Mouse (Mus musculus) bone marrow, adult 2 months (tissue): ENCODE data around the gene Rreb1. TPM values are rescaled to one million over a fixed set of nuclear protein-coding genes. Genes with fewer than 3 reads are reported as not detected.

Experiments used
- H3K27ac ChIP-seq: fragments of 200-500 bp; 2 replicates; pipeline ENCODE4 v1.5.1; 2012; ENCODE audit warnings: low read depth, mild to moderate bottlenecking, control low read depth, inconsistent platforms, low read length; ENCODE audit not compliant: control insufficient read depth, poor library complexity, insufficient read depth
- H3K4me1 ChIP-seq: fragments of 200-500 bp; 2 replicates; pipeline ENCODE4 v1.6.1; 2011; ENCODE audit warnings: low read length; ENCODE audit not compliant: control insufficient read depth, insufficient read depth
- H3K4me3 ChIP-seq: fragments of 200-500 bp; replicated peaks from 2 replicates; pipeline ENCODE3; 2011; ENCODE audit warnings: mild to moderate bottlenecking, low read depth, low read length, control low read depth; ENCODE audit not compliant: control insufficient read depth
- CTCF ChIP-seq: fragments of 200-500 bp; IDR thresholded peaks from 2 replicates; pipeline ENCODE4 v1.5.1; 2011; ENCODE audit warnings: low read length, control low read depth; ENCODE audit not compliant: control insufficient read depth, insufficient read depth
- POLR2A ChIP-seq: fragments of 200-500 bp; IDR thresholded peaks from 2 replicates; pipeline ENCODE4 v1.6.1; 2011; ENCODE audit warnings: low read depth, mild to moderate bottlenecking, control low read depth, low read length, borderline replicate concordance; ENCODE audit not compliant: control insufficient read depth
- WGBS: fragments of 180-500 bp; shearing (Covaris S2); methylation state at CpG from one replicate; pipeline ENCODE4 v1.1.7; 2018; 5-methylcytosine and 5-hydroxymethylcytosine counted together
- polyA plus RNA-seq: library from polyadenylated mRNA; stranded (reverse); fragments of >200 nt; gene quantifications from 2 replicates; pipeline ENCODE4 v1.2.4, GENCODE M21; 2011; ENCODE audit warnings: low replicate concordance; ENCODE audit not compliant: missing spikeins, insufficient read depth, insufficient read length

The Rreb1 gene
- polyA plus RNA-seq, 1 experiment, result 17.7 TPM

DNA sequence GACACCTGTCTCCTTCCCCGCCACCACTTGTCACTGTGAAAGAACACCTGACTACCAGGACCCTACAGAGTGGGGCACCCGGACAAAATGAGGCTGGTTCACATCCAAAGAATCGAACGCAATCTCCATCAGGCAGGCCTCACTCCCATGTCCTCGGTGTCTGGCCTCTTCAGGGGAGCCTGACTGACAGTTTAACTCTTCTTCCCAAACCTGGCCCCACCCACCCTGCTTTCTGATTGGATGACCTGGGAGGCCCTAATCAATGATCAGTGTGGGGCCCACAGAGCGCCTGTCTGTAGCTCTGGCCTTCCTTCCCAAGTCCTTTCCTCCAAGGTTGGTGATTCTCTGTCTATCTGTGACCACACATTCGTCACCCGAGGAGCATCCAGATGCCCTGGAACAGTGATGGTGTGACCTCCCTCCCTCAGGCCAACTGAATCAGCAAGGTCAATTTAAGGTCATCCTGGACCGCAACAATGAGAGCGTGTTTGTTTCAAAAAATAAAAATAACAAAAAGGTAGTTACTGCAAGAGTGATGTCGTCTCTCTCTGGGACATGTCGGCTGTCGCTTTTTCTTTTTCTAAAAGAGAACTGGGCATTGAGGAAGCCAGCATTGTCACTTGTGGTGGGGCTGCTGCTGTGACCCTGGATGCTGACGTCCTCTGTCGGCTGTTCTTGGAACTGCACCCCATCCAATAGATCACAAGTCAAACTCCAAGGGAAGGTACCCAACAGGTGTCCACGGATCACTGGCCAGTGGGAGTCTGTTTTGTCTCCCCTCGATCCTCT lies 187.1 kb downstream of the Rreb1 start:
- H3K4me3 ChIP-seq, result no peak overlapping the region
- TF ChIP-seq POLR2A (no peak), CTCF (peak; percentile 45)
- 55% methylated on average over 17 of the region's 17 CpGs for WGBS
- H3K27ac ChIP-seq, result no peak overlapping the region
- peaks cover 8% of the 10 kb centered on the region for H3K4me1 ChIP-seq

DNA sequence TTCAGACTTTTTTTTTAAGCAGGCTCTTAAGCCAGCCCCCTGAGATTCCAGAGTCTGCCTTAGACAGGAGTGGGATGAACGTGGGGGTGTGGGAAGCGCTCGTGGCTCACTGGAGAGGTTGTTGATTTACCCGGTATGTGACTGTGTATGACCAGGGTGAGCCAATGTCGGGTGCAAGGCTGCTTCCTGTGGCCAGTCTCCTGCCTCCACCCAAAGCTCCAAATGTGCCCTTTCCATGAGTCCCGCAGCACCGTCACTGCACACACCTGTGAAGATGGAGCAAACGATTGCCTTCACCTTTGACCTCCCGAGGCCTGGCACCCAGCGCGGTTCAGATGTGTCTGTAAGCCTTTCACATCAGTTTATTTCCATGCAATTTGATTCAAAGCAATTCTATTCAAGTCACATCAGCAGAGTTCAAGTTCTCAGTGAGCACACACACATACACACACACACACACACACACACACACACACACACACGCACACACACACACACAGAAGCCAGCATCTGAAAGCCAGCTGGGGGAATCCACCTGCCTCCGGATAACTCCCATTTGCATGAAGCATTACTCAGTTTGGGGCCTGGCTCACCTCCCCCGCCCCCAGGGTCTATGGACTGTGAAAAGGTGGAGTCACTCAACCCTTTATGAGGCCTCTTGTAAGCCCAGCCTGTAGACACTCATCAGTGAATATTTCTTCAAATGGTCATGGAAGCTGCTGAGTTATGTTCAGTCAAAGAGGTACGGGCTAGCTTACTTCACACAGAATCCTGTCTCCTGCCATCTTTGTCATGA lies 188.3 kb downstream of the Rreb1 start:
- WGBS, result 85% methylated on average over 15 of the region's 15 CpGs
- peaks cover 8% of the 10 kb centered on the region for H3K4me1 ChIP-seq
- no peak for TF ChIP-seq POLR2A
- H3K4me3 ChIP-seq, result no peak overlapping the region
- H3K27ac ChIP-seq, result no peak overlapping the region; the same call in 1 of the 2 replicates

DNA sequence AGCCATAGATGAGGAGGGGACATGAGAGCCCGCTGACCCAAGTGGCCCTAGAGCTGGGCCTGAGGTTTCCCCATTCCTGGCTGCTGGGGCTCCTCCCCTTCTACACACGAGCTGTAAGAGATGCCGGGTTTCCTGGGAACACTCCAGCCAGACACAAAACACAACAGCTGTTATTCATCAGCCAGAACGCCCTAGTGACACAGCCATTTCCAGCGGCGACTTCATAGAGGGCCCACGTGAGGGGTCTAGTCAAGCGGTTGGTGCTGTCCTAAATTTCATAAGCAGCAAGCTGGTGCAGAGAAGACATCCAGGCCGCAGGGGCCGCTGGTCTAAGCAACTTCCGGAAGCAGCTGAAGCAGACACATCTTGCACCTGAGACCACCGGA lies 188.8 kb downstream of the Rreb1 start:
- H3K4me1 ChIP-seq, result peaks cover 8% of the 10 kb centered on the region
- no peak overlapping the region for H3K27ac ChIP-seq
- WGBS, result 86% methylated on average over 12 of the region's 12 CpGs
- no peak for TF ChIP-seq CTCF
- TF ChIP-seq POLR2A, result no peak
- H3K4me3 ChIP-seq, result no peak overlapping the region

GRCm38 (mm10) chr13:37967565-37967964 lies 189.4 kb downstream of the Rreb1 start:
- Histone ChIP-seq H3K4me1 (peaks cover 8% of the 10 kb centered on the region), H3K27ac (no peak overlapping the region), H3K4me3 (no peak overlapping the region)
- TF ChIP-seq POLR2A (no peak), CTCF (no peak)
- 73% methylated on average over 10 of the region's 10 CpGs for WGBS

DNA sequence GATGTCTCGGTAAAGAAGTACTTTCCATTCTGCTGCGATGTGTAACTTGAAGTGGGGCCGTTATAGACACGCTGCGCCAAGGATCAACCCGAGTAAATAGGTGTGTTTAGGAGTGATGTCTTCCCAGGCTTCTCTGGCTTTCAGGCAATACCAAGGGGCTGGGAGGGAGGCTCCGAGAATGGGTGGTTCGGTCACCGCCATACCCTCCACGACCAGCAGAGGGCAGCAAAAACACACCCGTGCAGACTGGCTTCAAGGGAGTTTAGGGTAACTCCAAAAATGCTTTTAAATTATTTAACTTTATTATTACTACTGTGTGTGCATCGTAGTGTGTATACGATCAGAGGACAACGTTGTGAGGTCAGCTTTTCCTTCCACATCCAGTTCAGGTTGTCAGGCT lies 191.1 kb downstream of the Rreb1 start:
- Histone ChIP-seq H3K27ac (no peak overlapping the region), H3K4me1 (peaks cover 3% of the 10 kb centered on the region; the same call in 1 of the 2 replicates), H3K4me3 (no peak overlapping the region)
- WGBS, result 8% methylated on average over 14 of the region's 14 CpGs
- TF ChIP-seq CTCF (peak; percentile 95), POLR2A (no peak)

- TF ChIP-seq POLR2A, result no peak
- TF ChIP-seq CTCF, result no peak
- H3K27ac ChIP-seq, result no peak overlapping the region
- peaks cover 3% of the 10 kb centered on the region; the same call in 1 of the 2 replicates for H3K4me1 ChIP-seq
- WGBS, result 83% methylated on average over 8 of the region's 8 CpGs
- no peak overlapping the region for H3K4me3 ChIP-seq
Observed at GRCm38 (mm10) chr13:37969988-37970387, 191.8 kb downstream of the Rreb1 start.

DNA sequence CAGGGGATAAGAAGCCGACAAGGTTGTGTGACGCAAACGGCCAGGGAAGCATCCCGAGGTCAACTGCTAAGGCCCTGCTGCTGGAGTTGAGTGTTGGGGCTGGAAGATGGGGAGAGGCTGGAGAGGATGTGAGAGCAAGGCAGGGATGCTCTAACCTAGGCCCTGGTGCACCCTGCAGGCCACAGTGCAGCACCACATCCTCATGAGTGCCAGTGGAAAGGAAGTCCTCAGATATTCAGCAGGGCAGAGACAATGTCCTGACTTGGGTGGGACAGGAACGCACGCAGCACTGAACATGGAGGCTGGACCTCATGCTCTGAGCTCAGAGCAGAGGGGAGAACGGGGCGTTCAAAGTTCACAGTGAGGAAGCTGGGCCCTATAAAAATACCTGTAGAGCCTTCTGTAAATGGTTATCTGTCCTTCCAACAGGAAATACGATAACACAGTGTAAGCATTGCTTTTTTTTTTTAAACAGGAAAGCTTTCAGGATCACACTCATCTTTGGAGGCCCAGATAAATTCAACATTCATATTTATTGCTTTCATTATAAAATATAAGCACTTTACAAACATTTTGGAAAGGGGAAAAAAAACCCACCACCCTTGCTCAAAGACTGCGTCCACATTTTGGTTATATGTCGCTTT lies 192.8 kb downstream of the Rreb1 start:
- 81% methylated on average over 11 of the region's 11 CpGs for WGBS
- TF ChIP-seq POLR2A, result no peak
- H3K4me1 ChIP-seq, result peaks cover 2% of the 10 kb centered on the region; the same call in 1 of the 2 replicates
- no peak overlapping the region for H3K4me3 ChIP-seq
- H3K27ac ChIP-seq, result no peak overlapping the region

GRCm38 (mm10) chr13:37974036-37974435 lies 195.8 kb downstream of the Rreb1 start:
- Histone ChIP-seq H3K4me3 (no peak overlapping the region), H3K4me1 (no peaks in the 10 kb centered on the region), H3K27ac (no peak overlapping the region)
- WGBS, result 87% methylated on average over 6 of the region's 6 CpGs
- TF ChIP-seq CTCF, result no peak
- no peak for TF ChIP-seq POLR2A
